Mouse (Mus musculus) kidney, postnatal 36 days (tissue): ENCODE results near the gene Sgk1.

Experiments
- DNase-seq, 2 experiments: peaks; one replicate each; pipeline ENCODE4 v3.0.0; 2021 to 2022; ENCODE audit warnings: mixed read lengths in 2 of 2

The Sgk1 gene

DNA sequence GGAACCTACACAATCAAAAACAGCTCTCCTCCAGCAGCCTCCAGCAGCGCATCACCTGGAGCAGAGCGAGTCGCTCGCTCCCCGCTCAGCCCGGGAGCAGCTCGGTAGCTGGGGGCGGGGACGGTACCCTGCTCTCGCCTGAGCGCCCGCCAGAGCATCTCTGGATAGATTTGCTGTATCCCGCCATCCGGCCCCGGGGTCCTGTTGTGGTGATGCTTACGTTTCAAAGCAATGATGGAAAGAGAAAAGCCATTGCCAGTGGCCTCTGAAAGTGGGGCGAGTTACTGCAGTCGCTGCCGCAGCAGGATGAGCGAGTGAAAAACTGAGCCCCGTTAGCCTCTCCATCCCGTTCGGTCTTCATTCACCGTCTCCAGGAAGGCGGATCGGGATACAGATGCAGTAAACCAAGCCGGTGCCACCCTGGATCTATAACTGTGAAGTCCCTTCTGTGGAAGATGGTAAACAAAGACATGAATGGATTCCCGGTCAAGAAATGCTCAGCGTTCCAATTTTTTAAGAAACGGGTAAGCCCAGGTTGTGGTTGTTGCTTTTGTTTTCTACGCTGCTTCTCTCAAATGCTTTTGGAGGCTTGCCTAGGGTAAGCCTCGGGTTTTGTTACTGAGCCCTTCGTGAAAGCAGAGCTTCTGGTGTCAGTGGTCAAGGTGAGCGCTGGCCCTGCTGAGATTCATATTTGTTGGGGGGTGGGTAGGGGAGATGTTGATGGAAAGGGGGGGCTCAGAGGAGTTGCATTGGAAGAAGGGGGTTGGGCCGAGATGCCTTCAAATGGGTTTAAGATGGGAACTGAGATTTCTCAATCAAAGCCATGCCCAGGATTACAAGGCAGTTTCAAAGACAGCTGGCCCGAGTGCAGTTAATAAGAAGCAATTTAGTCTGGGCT, at the start of gene Sgk1:
Gene Sgk1 (plus strand): TSS at position 1 of the 898 bp plus-strand sequence.
- peak in 1 of 2 experiments; percentile 48 for DNase-seq

DNA sequence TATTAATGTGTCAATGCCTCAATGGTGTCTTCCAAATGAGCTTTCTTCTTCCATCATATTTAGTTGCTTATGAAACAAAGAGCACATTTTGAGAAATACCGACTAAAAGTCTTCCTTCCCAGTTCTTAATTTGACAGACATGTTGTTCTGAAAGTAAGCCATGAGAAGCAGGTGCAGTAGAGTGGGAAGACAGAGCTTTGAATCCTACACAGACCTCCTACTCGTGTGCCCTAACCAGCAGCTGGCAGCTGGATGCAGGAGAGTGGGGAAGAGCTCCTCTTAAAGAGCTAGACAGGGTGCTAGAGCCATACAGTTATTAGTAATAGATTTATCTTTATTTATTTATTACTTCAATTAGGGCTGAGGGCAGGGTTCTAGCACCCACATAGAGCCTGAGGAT, 49.7 kb upstream of the Sgk1 start:
- no peak for DNase-seq

DNA sequence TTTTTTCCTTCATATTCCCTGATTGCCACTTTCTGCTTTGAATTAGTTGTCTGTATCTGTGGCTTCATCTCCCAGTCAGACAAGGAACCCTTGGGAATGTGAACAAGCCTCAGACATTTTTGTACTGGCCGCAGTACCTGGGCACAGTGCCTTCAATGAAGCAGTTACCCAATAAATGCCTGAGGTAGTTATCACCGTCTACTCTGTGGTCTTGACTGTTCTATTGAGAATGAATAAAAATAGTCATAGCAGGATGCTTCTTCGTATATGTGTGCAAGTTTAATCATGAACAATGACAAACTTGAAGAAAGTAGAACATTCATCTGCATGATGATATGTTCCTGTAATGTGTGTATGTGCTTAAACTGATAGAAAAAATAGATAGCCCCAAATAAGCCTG, 48.2 kb upstream of the Sgk1 start:
- no peak for DNase-seq

DNA sequence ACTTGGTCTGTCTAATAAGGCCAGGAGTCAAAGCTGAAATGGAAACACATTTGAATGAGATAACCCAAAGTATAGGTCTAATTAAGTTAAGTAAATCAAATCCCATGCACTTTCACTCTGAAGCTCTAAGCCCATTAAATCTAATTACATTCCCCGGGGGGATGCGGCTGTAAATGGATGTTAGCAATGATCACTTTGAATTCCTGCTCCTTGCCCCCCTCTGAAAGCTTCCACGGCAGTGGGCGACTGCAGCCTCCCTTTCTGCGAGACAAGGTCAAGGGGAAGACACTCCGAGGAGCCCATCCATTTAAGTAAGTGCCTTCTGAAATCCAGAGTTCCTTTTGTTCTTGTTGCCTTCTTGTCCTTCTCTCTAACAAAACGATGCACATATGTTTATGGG, 46.9 kb upstream of the Sgk1 start:
- no peak for DNase-seq

DNA sequence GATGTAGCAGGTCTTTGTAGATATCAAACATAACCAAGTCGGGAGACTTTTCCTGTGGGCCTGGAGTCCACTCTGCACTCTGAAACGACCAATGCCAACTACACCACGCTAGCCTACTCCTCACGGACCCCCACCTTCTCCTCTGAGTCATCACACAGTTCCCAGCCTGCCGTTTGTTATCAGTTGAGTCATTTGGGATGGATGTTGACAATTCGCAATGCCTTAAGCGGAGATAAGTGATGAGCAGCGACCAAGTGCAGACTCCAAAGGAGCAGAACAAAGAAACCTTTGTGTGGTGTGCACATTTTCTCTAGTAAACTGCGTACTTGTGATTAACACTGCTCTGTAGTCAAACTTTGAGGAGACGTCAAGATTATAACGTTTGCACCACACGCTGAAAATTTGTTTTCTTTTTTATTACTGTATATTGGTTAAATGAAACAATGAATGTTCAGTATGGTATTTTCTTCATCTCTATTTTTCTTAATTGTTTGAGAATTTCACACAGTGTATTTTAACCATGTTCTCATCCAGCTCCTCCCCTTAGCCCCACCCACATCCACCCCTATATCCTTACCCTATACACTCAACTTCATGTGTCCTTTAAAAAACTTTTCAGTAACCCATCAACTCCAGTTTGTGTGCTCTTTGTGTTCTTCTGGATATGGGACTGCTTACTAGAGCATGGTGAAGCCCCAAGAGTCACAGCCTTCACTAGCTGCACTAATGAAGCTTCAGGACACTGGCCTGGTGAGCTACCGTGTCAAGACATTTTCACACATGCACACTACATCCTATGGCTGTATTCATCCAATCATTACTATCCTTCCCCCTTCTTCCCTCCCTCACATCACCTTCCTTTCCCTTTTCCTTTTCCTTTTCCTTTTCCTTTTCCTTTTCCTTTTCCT, 42.5 kb upstream of the Sgk1 start:
- DNase-seq = no peak

DNA sequence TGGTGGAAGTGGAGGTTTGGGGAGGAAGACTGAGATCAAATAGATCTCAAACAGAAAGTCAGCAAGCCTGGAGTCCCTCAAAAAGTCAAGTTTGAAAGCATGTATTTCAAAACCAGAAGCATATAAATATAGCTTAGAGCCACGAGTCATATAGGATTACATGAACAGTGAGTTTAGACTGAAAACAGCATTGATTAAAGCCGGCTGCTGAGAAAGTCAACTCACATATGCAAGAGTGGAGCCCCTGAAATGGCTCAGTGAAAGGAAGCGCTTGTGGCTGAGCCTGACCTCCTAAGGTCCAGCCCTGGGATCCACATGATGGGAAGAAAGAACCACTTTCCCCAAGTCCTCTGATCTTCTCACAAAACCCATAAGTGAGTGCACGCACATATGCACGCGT, 38.7 kb upstream of the Sgk1 start:
- no peak for DNase-seq

DNA sequence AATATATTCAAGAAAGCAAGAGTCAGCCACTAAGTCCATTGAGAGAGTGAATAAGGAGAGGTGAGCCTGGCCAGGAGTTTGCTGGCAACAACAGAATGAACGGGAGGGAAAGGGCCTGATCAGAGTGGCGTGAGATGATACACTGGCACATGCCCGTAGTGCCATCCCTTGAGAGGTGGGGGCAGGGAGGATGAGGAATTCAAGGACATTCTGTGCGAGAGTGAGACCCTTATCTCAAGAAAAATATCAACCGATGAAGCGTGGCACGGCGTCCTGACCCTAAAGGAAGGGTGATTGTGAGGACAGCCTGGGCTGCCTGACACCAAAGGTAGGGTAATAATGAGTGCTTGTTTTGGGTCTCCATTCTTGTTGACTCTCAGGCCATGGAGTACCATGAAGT, 38.1 kb upstream of the Sgk1 start:
- DNase-seq = no peak

DNA sequence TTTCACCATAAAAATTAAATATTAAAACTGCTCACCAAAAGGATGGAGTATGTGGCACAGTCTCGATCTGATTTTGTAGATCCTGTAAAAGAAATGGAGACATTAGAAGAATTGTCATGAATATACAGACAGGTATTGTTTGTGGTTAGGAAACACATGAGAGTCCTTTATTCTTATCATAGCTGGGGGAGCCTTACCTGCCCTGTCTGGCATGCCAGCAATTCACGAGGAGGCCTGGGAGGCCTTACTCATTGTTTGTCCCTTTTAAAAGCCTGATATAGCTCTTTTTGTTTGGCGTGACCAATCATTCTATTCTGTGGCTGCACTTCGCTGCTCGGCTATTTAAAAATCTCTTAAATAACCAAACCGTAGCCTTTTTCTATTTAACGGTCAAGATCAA, 37.6 kb upstream of the Sgk1 start:
- DNase-seq = no peak

DNA sequence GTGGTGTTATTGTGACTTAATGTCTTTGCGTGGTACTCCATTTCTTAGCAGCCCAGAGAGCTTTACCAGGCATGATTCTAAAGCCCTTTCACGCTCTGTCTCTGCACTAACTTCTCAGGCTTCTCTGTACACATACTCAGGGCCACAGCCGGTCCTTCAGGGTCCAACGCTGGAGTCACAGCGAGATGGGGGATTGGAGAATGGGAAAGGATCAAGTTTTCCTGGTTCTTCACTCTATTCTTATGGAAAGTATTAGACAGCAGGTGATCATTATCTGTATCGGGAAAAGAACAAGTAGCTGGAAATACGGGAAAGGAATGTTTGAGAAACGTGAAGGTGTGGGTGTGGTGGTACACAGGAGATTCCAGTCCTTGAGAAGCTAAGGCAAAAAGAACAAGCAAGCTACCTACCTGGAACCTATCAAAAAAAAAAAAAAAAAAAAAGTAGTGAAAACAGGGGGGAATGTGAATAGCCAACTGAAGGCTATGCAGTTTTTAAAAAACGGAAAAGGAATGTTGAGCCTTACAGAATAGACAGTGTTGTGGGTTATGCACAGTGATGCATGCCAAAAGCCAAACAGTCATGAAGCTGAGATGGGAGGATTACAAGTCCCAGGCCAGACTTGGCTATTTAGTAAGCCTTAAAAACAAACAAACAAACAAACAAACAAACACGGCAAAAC, 36.2 kb upstream of the Sgk1 start:
- DNase-seq = no peak

DNA sequence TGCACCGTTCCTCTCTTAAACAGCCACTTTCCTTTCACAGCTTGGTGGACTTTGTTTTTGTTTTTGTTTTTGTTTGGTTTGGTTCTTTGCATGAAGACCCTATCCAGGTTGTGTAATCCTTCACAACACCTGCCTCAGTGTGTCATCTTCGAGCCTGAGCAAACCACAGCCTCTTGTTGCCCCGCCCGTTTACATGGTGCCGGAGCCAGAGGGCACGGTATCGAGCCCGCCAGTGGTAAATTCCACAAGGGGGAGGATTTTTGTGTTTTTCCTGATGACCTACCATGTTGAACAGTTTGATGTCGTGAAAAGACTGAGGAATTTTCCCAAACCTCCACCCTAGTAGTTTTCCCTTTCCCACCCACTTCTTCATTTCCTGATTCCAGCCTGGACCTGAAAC, 35.6 kb upstream of the Sgk1 start:
- no peak for DNase-seq

DNA sequence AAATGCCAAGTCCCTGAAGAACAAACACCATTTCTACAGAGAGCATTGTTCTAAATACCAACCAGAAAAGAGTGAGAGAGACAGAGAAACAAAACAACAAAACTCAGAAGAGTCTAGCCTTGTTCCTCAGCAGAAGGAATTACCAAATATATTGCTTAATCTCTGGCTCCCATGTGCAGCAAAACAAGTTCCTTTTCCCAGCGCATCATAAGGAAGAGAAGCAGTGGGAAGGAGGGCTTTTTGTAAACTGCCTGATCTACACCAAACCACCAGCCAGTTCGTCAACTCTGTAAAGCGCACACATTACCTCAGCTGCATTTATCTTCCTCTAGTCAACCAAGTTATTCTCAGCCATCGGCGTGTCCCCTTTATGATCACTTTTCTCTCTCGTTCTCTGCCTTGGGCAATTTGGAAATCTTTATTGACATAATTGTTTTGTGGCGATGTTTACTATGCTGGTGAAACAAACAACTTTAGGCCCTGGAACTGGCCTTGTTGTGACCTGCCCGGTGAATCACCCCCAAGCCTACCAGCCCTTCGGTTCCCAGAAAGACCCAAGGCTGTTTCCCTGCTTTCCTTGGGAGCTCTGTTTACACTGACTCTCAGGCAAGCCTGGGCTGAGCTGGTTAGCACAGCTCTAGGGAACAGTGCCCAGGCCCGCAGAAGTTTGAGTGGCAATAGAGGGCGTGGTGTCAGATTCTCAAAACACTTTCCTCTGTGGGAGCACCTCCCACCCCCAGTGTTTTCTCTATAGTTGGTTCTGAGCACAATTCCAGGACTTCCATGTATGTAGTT, 34.8 kb upstream of the Sgk1 start:
- DNase-seq = peak in 1 of 2 experiments; percentile 19

DNA sequence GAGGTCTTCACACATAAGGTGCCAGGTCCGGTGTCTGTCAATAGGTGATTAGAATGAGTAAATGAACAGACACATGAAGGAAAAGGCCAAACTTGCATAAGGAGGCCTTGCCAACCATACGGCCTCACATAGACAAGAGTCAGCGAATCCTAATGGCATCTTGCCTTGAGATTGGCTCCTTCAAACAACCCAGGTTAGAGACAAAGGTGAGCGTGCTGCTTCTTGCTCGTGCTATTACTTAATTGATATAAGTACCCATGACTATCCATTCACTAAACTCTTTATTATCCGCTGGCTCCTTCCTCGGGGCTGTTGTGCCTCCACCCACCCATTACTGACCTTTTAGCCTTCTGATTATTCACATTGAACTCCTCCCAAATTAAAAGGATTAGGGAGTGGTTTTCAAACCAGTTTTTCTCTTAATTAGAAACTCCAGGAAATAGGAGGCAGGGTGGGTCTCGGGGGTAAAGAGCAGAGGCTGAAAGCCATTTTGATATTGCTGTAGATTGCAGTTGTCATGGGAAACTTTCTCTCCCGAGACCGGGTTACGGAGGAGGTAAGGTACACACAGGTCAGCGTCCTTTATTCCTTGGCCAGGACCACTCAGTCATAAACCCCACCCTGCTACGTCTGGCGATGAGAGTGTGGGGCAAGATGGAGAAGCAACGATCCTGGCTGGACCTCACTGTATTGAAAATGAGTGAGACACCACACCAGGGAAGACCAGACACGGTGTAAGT, 33.9 kb upstream of the Sgk1 start:
- DNase-seq = no peak

DNA sequence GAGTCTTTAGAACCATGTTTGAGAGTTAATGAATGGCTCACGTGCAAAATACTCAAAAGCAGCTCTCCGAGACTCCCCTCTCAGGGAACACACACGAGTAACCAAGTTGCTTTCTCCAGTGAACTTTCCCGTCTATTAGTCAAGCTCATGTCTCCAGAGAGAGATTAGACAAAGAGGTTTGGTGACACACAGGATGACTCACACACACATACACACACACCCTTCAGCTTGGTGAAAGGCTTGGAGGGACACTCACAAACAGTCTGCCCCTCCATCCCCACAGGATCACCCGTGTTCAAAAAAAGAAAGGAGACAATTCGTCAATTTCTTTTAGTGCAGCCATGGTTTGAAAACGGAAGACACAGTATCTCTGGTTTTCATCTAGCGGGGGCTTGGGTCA, 32.7 kb upstream of the Sgk1 start:
- DNase-seq = no peak

DNA sequence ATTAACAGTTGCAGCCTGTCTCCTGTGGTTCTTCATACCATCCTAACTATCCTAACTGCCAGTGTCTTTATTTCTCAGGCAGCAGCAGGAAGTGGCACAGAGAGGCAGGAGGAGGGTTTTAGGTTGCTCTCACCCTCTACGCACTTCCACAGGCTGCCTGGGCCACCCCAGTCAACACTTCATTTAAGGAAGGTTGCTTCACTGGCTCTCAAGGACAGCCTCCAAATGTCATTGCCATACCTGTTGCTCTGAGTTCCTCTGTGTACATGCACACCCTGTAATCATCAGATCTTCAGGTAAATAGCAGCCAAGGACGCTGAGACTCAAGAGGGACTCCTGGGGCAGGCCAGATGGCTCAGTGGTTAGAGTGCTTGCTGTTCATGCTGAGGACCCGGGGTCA, 31.7 kb upstream of the Sgk1 start:
- no peak for DNase-seq

DNA sequence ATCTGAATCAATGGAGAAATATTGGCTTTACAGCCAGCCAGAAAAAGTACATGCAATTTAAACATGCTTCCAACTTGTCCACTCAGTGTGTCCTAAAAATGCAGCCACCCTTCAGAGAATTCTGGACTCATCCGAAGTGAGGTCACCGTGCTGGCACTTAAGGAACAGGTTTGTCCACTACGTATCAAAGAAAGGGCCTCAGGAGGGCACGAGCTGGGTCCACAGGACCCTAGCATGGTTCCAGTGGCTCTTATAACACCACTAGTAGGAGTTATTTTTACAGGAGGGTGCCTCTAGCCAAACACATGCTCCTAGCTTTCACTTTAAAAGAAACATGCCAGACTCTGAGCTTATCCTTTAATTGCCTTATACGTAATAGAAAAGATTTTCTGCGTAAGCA, 28.9 kb upstream of the Sgk1 start:
- no peak for DNase-seq

DNA sequence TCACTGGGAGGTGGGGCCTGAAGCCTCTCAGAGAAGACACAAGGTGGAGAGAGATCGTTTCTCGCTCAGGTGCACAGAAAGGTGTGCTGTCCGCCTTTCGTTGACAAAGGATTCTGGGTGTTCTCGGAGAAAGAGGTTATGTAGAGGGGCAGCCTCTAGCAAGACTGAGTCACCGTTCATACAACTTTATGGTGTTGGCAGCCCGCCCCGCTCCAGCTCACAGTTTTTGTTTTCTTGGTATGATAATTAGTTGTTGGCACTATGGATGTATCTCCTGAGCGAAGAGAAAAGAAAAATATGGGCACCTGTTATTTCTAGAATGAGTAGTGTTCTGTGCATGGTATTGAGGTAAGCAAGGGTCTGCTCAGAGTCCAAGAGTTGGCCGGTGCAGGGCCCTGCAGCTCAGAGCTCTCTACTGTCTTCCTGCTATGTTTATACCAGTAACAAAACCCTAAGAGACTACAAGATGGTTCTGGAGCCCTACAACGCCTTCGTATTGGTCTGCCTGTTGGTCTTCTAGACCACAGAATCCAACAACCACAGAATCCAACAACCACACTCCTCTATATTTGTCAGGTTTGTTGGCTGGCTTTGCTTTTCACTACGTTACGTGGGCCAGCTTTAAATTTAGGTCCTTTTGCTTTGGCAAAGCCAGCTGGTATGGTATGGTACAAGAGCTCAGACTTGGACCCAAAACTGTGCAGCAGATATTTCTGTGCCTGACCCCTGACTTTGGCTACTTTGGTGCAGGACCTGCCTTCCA, 28.2 kb upstream of the Sgk1 start:
- no peak for DNase-seq

DNA sequence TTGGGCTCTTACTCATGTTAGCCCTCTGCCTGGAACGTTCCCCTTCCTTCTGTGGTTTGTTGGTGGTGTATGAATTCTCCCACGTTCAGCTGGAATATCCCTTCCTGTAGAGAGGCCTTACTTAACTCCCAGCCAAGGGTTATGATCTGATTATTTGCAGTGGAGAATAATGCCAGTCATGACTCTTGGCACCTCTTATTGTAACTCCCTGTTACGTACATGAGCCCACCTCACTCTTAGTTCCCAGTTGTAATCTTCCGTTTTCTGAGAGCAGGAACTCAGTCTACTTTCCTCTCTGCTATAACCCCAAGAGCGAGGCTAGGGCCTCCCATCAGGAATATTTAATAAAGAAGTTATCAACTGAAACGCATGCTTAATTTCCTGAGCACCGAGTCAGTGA, 26.6 kb upstream of the Sgk1 start:
- DNase-seq = no peak

DNA sequence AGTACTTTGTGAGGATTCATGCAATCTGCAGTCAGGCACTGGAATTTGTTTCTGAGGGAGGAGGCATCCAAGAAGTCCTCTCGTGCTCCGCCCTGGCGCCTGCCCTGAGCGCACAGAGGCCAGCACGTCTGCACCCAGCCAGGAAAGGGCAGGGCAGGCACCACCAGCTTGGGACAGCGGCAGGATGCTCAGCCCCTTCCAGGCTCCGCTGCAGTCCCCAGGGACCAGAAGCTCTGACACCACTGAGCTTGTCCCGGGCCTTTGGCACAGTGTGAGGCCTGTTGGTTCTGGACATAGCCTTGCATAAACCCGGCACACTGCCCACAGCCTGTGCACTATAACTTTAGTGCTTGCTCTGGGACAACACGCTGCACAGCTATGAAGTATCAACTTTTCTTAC, 24.3 kb upstream of the Sgk1 start:
- DNase-seq = peak; percentile 81 to 87

DNA sequence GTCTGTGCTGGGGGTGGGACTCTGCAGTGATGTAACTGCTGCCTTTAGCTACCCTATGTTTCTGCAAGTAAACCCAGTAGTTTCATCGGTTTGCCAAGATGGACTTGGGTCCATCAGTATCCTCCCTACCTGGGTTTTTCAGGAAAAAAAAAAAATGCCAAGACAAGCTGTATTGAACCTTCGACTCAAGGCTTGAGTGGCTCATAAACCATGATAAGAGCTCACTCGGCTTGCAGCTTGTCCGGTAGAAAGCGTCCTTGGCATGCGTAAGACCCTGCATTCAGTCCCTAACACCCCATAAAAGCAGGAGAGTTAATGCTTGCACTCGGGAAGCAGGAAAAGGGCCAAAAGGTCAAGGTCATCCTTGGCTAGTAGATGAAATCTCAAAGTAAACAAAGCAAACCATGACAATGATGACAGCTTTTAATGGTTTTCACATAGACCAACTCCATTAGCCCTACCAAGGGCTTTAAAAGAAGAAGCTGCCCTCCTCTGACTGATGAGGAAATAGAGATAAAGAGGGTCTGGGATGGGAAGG, 23.5 kb upstream of the Sgk1 start:
- no peak for DNase-seq

DNA sequence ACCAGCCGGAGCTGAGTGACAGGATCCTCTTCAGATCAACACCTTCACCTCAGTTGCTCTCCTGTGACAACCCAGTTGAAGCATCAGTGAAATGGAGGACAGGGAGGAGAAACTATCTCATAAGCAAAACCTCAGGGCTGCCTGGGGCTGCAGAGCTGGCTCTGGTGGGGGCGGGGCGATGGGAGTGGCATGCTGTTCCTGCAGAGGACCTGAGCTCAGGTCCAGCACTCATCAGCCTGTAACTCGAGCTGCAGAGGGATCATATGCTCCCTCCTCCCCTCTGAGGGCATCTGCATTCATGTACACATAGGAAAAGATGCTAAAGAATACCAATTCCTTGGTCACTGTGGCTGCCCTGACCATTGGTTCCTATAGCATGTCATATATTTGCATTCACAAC, 15.5 kb upstream of the Sgk1 start:
- no peak for DNase-seq

DNA sequence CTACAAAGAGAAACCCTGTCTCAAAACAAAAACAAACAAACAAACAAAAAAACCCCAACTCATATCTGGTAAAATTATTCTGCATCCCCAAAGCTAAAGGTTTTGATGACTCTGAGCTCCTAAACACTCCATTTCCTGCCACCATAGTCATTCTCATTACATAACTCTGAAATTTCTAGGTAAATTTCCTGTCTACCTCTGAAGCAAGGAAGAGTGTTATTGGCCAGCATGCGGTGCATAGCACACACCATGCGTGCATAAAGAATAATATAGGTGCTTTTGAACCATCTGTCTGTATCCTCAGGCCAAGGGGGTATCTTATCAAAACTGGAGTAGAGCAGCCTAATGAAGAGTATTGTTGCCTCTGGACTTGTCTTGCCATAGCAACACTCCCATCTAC, 13.8 kb upstream of the Sgk1 start:
- DNase-seq = no peak
